Mouse (Mus musculus) midbrain, embryonic 12.5 days (tissue): ENCODE measurements around the gene Tubb2a. TPM values are rescaled to one million over a fixed set of nuclear protein-coding genes. Genes with fewer than 3 reads are reported as not detected.

Source experiments
- ATAC-seq: fragments of 200-750 bp; cut with Nextera tagmentation; 2 replicates; pipeline ENCODE4 v1.8.0; 2017; ENCODE audit warnings: low read depth, moderate TSS enrichment, moderate library complexity; ENCODE audit not compliant: low FRiP score
- H3K27ac ChIP-seq: fragments of 300-500 bp; sonication (generic); replicated peaks from 2 replicates; pipeline ENCODE4 v1.5.1; 2016; ENCODE audit warnings: mild to moderate bottlenecking
- H3K27me3 ChIP-seq: fragments of 300-500 bp; sonication (generic); 2 replicates; pipeline ENCODE4 v1.6.1; 2016; ENCODE audit warnings: mild to moderate bottlenecking
- H3K36me3 ChIP-seq: fragments of 300-500 bp; sonication (generic); 2 replicates; pipeline ENCODE4 v1.6.1; 2016
- H3K4me1 ChIP-seq: fragments of 300-500 bp; sonication (generic); 2 replicates; pipeline ENCODE4 v1.6.1; 2016
- H3K4me2 ChIP-seq: fragments of 300-500 bp; sonication (generic); replicated peaks from 2 replicates; pipeline ENCODE4 v1.6.1; 2016; ENCODE audit warnings: mild to moderate bottlenecking, moderate library complexity
- H3K4me3 ChIP-seq: fragments of 300-500 bp; sonication (generic); 2 replicates; pipeline ENCODE4 v1.5.1; 2016; ENCODE audit warnings: mild to moderate bottlenecking
- H3K9ac ChIP-seq: fragments of 300-500 bp; sonication (generic); replicated peaks from 2 replicates; pipeline ENCODE4 v1.6.1; 2016; ENCODE audit warnings: mild to moderate bottlenecking, moderate library complexity
- H3K9me3 ChIP-seq: fragments of 300-500 bp; sonication (generic); 2 replicates; pipeline ENCODE4 v1.6.1; 2016; ENCODE audit warnings: mild to moderate bottlenecking
- WGBS: fragments of 180-500 bp; shearing (Covaris S2); methylation state at CpG from one replicate; pipeline ENCODE4 v1.1.7; 2016; 5-methylcytosine and 5-hydroxymethylcytosine counted together
- polyA plus RNA-seq: library from polyadenylated mRNA; unstranded; fragments of >200 nt; fragmentation: Nextera tagmentation; extraction: Ambion mirVana; gene quantifications from 2 replicates; pipeline ENCODE4 v1.2.1, GENCODE M21; 2016

The Tubb2a gene
- polyA plus RNA-seq, 1 experiment from 2014 or later: 668 TPM

- Histone ChIP-seq H3K9me3 (no peaks in the 10 kb centered on the region), H3K9ac (no peak overlapping the region), H3K4me3 (no peak overlapping the region), H3K4me2 (no peak overlapping the region), H3K36me3 (no peaks in the 10 kb centered on the region), H3K4me1 (peaks cover 8% of the 10 kb centered on the region; the same call in 1 of the 2 replicates), H3K27me3 (no peaks in the 10 kb centered on the region), H3K27ac (no peak overlapping the region)
- ATAC-seq: no peak
- 66% methylated on average over 4 of the region's 4 CpGs for WGBS
Observed at GRCm38 (mm10) chr13:34109035-34109676, 31.3 kb upstream of the Tubb2a start.

- WGBS: 87% methylated on average over 1 of the region's 1 CpGs
- H3K4me1 ChIP-seq: peaks cover 8% of the 10 kb centered on the region; the same call in 1 of the 2 replicates
- no peaks in the 10 kb centered on the region for H3K9me3 ChIP-seq
- H3K27ac ChIP-seq: no peak overlapping the region
- no peaks in the 10 kb centered on the region for H3K36me3 ChIP-seq
- no peaks in the 10 kb centered on the region for H3K27me3 ChIP-seq
- H3K4me3 ChIP-seq: no peak overlapping the region
- no peak overlapping the region for H3K4me2 ChIP-seq
- no peak for ATAC-seq
- H3K9ac ChIP-seq: no peak overlapping the region
Observed at GRCm38 (mm10) chr13:34106999-34107398, 29.2 kb upstream of the Tubb2a start.

- H3K4me2 ChIP-seq: no peak overlapping the region
- H3K27me3 ChIP-seq: no peaks in the 10 kb centered on the region
- H3K9ac ChIP-seq: no peak overlapping the region
- H3K9me3 ChIP-seq: no peaks in the 10 kb centered on the region
- peaks cover 8% of the 10 kb centered on the region; the same call in 1 of the 2 replicates for H3K4me1 ChIP-seq
- H3K27ac ChIP-seq: no peak overlapping the region
- H3K36me3 ChIP-seq: no peaks in the 10 kb centered on the region
- H3K4me3 ChIP-seq: no peak overlapping the region
- WGBS: 78% methylated on average over 2 of the region's 2 CpGs
- ATAC-seq: no peak
Observed at GRCm38 (mm10) chr13:34106256-34106655, 28.4 kb upstream of the Tubb2a start.

- peaks cover 8% of the 10 kb centered on the region; the same call in 1 of the 2 replicates for H3K4me1 ChIP-seq
Observed at GRCm38 (mm10) chr13:34105364-34105763, 27.6 kb upstream of the Tubb2a start.

GRCm38 (mm10) chr13:34101908-34102307 is 24.1 kb upstream of the Tubb2a start:
- Histone ChIP-seq H3K4me3 (no peak overlapping the region), H3K4me1 (peaks cover 3% of the 10 kb centered on the region; the same call in 1 of the 2 replicates), H3K36me3 (no peaks in the 10 kb centered on the region), H3K27me3 (no peaks in the 10 kb centered on the region), H3K9me3 (no peaks in the 10 kb centered on the region), H3K4me2 (no peak overlapping the region), H3K9ac (no peak overlapping the region), H3K27ac (no peak overlapping the region)
- no peak for ATAC-seq
- WGBS: 86% methylated on average over 9 of the region's 9 CpGs

More at GRCm38 (mm10) chr13:34105364-34105763, 27.6 kb upstream of the Tubb2a start:
- 72% methylated on average over 1 of the region's 1 CpGs for WGBS
- Histone ChIP-seq H3K27ac (no peak overlapping the region), H3K9ac (no peak overlapping the region), H3K27me3 (no peaks in the 10 kb centered on the region), H3K36me3 (no peaks in the 10 kb centered on the region), H3K4me2 (no peak overlapping the region), H3K9me3 (no peaks in the 10 kb centered on the region), H3K4me3 (no peak overlapping the region)
- ATAC-seq: no peak

GRCm38 (mm10) chr13:34101247-34101646 is 23.4 kb upstream of the Tubb2a start:
- WGBS: 95% methylated on average over 10 of the region's 10 CpGs
- no peak overlapping the region for H3K4me3 ChIP-seq
- H3K4me1 ChIP-seq: peaks cover 10% of the 10 kb centered on the region
- H3K27me3 ChIP-seq: no peaks in the 10 kb centered on the region
- H3K27ac ChIP-seq: no peak overlapping the region
- no peaks in the 10 kb centered on the region for H3K9me3 ChIP-seq
- H3K36me3 ChIP-seq: no peaks in the 10 kb centered on the region
- ATAC-seq: no peak
- no peak overlapping the region for H3K4me2 ChIP-seq
- no peak overlapping the region for H3K9ac ChIP-seq

- H3K4me1 ChIP-seq: peaks cover 15% of the 10 kb centered on the region
- H3K9ac ChIP-seq: no peak overlapping the region
- H3K27ac ChIP-seq: no peak overlapping the region
- no peaks in the 10 kb centered on the region for H3K36me3 ChIP-seq
- ATAC-seq: no peak
- no peaks in the 10 kb centered on the region for H3K27me3 ChIP-seq
- no peak overlapping the region for H3K4me3 ChIP-seq
- no peaks in the 10 kb centered on the region for H3K9me3 ChIP-seq
- WGBS: 82% methylated on average over 3 of the region's 3 CpGs
- H3K4me2 ChIP-seq: no peak overlapping the region
Observed at GRCm38 (mm10) chr13:34100733-34101132, 22.9 kb upstream of the Tubb2a start.

- H3K27ac ChIP-seq: peak overlapping the region; percentile 67
- no peaks in the 10 kb centered on the region for H3K9me3 ChIP-seq
- 0 out of 2 replicates have a peak, but pooled peaks have one; percentile 5 for ATAC-seq
- H3K9ac ChIP-seq: no peak overlapping the region
- WGBS: 68% methylated on average over 3 of the region's 3 CpGs
- H3K27me3 ChIP-seq: no peaks in the 10 kb centered on the region
- no peak overlapping the region for H3K4me2 ChIP-seq
- H3K36me3 ChIP-seq: no peaks in the 10 kb centered on the region
- H3K4me1 ChIP-seq: peaks cover 23% of the 10 kb centered on the region
- no peak overlapping the region for H3K4me3 ChIP-seq
Observed at GRCm38 (mm10) chr13:34097086-34097485, 19.3 kb upstream of the Tubb2a start.

- no peak overlapping the region for H3K4me3 ChIP-seq
- H3K9me3 ChIP-seq: no peaks in the 10 kb centered on the region
- H3K4me1 ChIP-seq: peaks cover 23% of the 10 kb centered on the region
- H3K9ac ChIP-seq: no peak overlapping the region
- peak overlapping the region; percentile 67 for H3K27ac ChIP-seq
- H3K27me3 ChIP-seq: no peaks in the 10 kb centered on the region
- H3K36me3 ChIP-seq: no peaks in the 10 kb centered on the region
- H3K4me2 ChIP-seq: peak overlapping the region; percentile 29; the same call in 1 of the 2 replicates
- ATAC-seq: peak; percentile 74
- WGBS: 56% methylated on average over 4 of the region's 4 CpGs
Observed at GRCm38 (mm10) chr13:34096455-34096854, 18.6 kb upstream of the Tubb2a start.

- H3K4me2 ChIP-seq: peak overlapping the region; percentile 29
- H3K4me3 ChIP-seq: no peak overlapping the region
- no peaks in the 10 kb centered on the region for H3K9me3 ChIP-seq
- H3K27me3 ChIP-seq: no peaks in the 10 kb centered on the region
- H3K4me1 ChIP-seq: peaks cover 23% of the 10 kb centered on the region
- ATAC-seq: peak; percentile 95
- no peaks in the 10 kb centered on the region for H3K36me3 ChIP-seq
- 16% methylated on average over 6 of the region's 7 CpGs for WGBS
- no peak overlapping the region for H3K9ac ChIP-seq
- H3K27ac ChIP-seq: peak overlapping the region; percentile 67
Observed at GRCm38 (mm10) chr13:34095542-34096435, 18.0 kb upstream of the Tubb2a start.

GRCm38 (mm10) chr13:34089358-34089757 is 11.6 kb upstream of the Tubb2a start:
- 26% methylated on average over 3 of the region's 3 CpGs for WGBS
- Histone ChIP-seq H3K36me3 (no peaks in the 10 kb centered on the region), H3K9me3 (no peaks in the 10 kb centered on the region), H3K4me1 (peaks cover 28% of the 10 kb centered on the region), H3K4me3 (no peak overlapping the region), H3K9ac (no peak overlapping the region), H3K27me3 (no peaks in the 10 kb centered on the region), H3K27ac (peak overlapping the region; percentile 86), H3K4me2 (peak overlapping the region; percentile 29; the same call in 1 of the 2 replicates)
- ATAC-seq: no peak

GRCm38 (mm10) chr13:34088871-34089288 is 11.1 kb upstream of the Tubb2a start:
- Histone ChIP-seq H3K36me3 (no peaks in the 10 kb centered on the region), H3K27ac (peak overlapping the region; percentile 86), H3K9me3 (no peaks in the 10 kb centered on the region), H3K4me1 (peaks cover 28% of the 10 kb centered on the region), H3K27me3 (no peaks in the 10 kb centered on the region), H3K4me3 (no peak overlapping the region; the same call in 1 of the 2 replicates), H3K9ac (no peak overlapping the region; the same call in 1 of the 2 replicates), H3K4me2 (peak overlapping the region; percentile 29)
- WGBS: 27% methylated on average over 7 of the region's 7 CpGs
- ATAC-seq: peak; percentile 87
